Mouse (Mus musculus) forebrain, embryonic 11.5 days (tissue): ENCODE measurements around the gene Nhej1. TPM values are rescaled to one million over a fixed set of nuclear protein-coding genes. Genes with fewer than 3 reads are reported as not detected.

Experiments
- ATAC-seq: fragments of 200-750 bp; cut with Nextera tagmentation; replicated peaks from 2 replicates; pipeline ENCODE4 v1.8.0; 2017; ENCODE audit warnings: moderate TSS enrichment; ENCODE audit not compliant: low FRiP score
- DNase-seq: peaks from one replicate; pipeline ENCODE4 v3.0.0-alpha.2; 2017; ENCODE audit warnings: low spot score
- H3K27ac ChIP-seq: fragments of 300-500 bp; sonication (generic); 2 replicates; pipeline ENCODE4 v1.5.1; 2014; ENCODE audit warnings: low read depth, low read length
- H3K27me3 ChIP-seq: fragments of 300-500 bp; sonication (generic); 2 replicates; pipeline ENCODE4 v1.6.1; 2014; ENCODE audit warnings: mild to moderate bottlenecking, low read length, mixed read lengths; ENCODE audit not compliant: control insufficient read depth, insufficient read depth
- H3K36me3 ChIP-seq: fragments of 300-500 bp; sonication (generic); 2 replicates; pipeline ENCODE4 v1.6.1; 2014; ENCODE audit warnings: mild to moderate bottlenecking, low read length, moderate library complexity, mixed read lengths; ENCODE audit not compliant: control insufficient read depth, insufficient read depth
- H3K4me1 ChIP-seq: fragments of 300-500 bp; sonication (generic); replicated peaks from 2 replicates; pipeline ENCODE4 v1.6.1; 2014; ENCODE audit warnings: low read length, mixed read lengths; ENCODE audit not compliant: control insufficient read depth, insufficient read depth
- H3K4me2 ChIP-seq: fragments of 300-500 bp; sonication (generic); 2 replicates; pipeline ENCODE4 v1.6.1; 2014; ENCODE audit warnings: low read depth, mild to moderate bottlenecking, low read length, moderate library complexity, mixed read lengths; ENCODE audit not compliant: severe bottlenecking
- H3K4me3 ChIP-seq: fragments of 300-500 bp; sonication (generic); 2 replicates; pipeline ENCODE4 v1.5.1; 2014; ENCODE audit warnings: low read depth, low read length
- H3K9ac ChIP-seq: fragments of 300-500 bp; sonication (generic); 2 replicates; pipeline ENCODE4 v1.6.1; 2014; ENCODE audit warnings: low read length
- H3K9me3 ChIP-seq: fragments of 300-500 bp; sonication (generic); 2 replicates; pipeline ENCODE4 v1.6.1; 2016; ENCODE audit warnings: low read length, mixed read lengths; ENCODE audit not compliant: control insufficient read depth
- WGBS: fragments of 180-500 bp; shearing (Covaris S2); extraction: QIAGEN DNeasy Blood & Tissue Kit; methylation state at CpG from one replicate; pipeline ENCODE4 v1.1.7; 2014; 5-methylcytosine and 5-hydroxymethylcytosine counted together
- polyA plus RNA-seq: library from polyadenylated mRNA; unstranded; fragments of >200 nt; fragmentation: Nextera tagmentation; extraction: Ambion mirVana; gene quantifications from 2 replicates; pipeline ENCODE4 v1.2.1, GENCODE M21; 2014

The Nhej1 gene
- polyA plus RNA-seq, 1 experiment from 2014 or later, result 9.1 TPM

- Histone ChIP-seq H3K4me2 (no peak overlapping the region), H3K36me3 (no peaks in the 10 kb centered on the region), H3K9ac (no peak overlapping the region), H3K4me3 (no peak overlapping the region), H3K27ac (no peak overlapping the region), H3K4me1 (no peaks in the 10 kb centered on the region), H3K27me3 (no peaks in the 10 kb centered on the region), H3K9me3 (no peaks in the 10 kb centered on the region)
- ATAC-seq, result no peak
- 62% methylated on average over 5 of the region's 5 CpGs for WGBS
- no peak for DNase-seq
These were observed 110.7 kb downstream of the Nhej1 start for GRCm38 (mm10) chr1:75014210-75014845.

DNA sequence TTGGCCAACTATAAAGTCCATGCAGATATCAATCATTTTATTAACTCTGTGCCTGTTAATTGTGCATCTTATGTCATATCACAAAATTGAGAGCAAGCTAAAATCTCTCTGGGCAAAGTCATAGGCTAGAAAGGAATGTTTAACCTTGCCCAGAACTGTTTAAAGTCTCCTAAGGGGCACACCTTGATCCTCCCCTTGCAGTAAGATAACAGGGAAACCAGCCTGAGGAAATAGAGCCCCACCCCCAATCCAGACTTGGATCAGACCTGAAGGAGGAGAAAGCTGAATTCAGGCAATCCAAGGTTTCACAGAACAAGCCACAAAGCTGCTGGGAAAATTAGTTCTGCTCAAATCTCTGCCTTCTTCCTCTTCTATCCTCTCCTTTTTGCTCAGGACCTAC lies 114.2 kb downstream of the Nhej1 start:
- no peaks in the 10 kb centered on the region for H3K9me3 ChIP-seq
- ATAC-seq, result no peak
- no peak overlapping the region for H3K4me2 ChIP-seq
- no peaks in the 10 kb centered on the region for H3K36me3 ChIP-seq
- H3K27me3 ChIP-seq, result no peaks in the 10 kb centered on the region
- no peak for DNase-seq
- no peak overlapping the region for H3K4me3 ChIP-seq
- no peak overlapping the region for H3K27ac ChIP-seq
- H3K4me1 ChIP-seq, result no peaks in the 10 kb centered on the region
- no peak overlapping the region for H3K9ac ChIP-seq

DNA sequence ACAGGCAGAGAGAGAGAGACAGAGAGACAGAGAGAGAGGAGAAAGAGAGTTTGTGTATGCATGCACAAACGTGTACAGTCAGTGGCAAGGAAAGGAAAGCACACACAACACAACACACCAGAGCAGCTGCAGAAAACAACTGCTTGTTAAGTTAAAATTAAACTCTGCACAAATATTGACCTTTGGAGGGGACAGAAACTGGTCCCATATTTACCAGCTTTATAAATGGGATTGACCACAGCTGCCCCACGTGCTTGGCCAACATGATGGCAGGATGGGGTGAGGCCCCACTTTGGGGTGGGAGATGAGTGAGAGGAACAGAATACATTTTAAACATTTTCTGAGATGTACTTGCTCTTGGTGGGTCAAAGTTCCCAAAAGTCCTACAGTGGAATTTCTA lies 114.8 kb downstream of the Nhej1 start:
- H3K9me3 ChIP-seq, result no peaks in the 10 kb centered on the region
- no peaks in the 10 kb centered on the region for H3K4me1 ChIP-seq
- ATAC-seq (no peak), DNase-seq (no peak)
- no peaks in the 10 kb centered on the region for H3K36me3 ChIP-seq
- no peak overlapping the region for H3K4me3 ChIP-seq
- H3K27me3 ChIP-seq, result no peaks in the 10 kb centered on the region
- no peak overlapping the region for H3K9ac ChIP-seq
- WGBS, result 71% methylated on average over 2 of the region's 2 CpGs
- no peak overlapping the region for H3K4me2 ChIP-seq
- H3K27ac ChIP-seq, result no peak overlapping the region

GRCm38 (mm10) chr1:75006016-75006415 lies 119.0 kb downstream of the Nhej1 start:
- Histone ChIP-seq H3K27ac (no peak overlapping the region), H3K9me3 (no peaks in the 10 kb centered on the region), H3K27me3 (no peaks in the 10 kb centered on the region), H3K4me3 (no peak overlapping the region), H3K36me3 (no peaks in the 10 kb centered on the region), H3K9ac (no peak overlapping the region), H3K4me2 (no peak overlapping the region), H3K4me1 (no peaks in the 10 kb centered on the region)
- ATAC-seq (no peak), DNase-seq (no peak)
- 78% methylated on average over 4 of the region's 4 CpGs for WGBS

- WGBS, result 74% methylated on average over 6 of the region's 6 CpGs
- H3K9me3 ChIP-seq, result no peaks in the 10 kb centered on the region
- no peak overlapping the region for H3K4me2 ChIP-seq
- no peaks in the 10 kb centered on the region for H3K4me1 ChIP-seq
- ATAC-seq (no peak), DNase-seq (no peak)
- no peak overlapping the region for H3K4me3 ChIP-seq
- no peak overlapping the region for H3K27ac ChIP-seq
- no peaks in the 10 kb centered on the region for H3K27me3 ChIP-seq
- no peaks in the 10 kb centered on the region for H3K36me3 ChIP-seq
- no peak overlapping the region for H3K9ac ChIP-seq
These were observed 123.8 kb downstream of the Nhej1 start for GRCm38 (mm10) chr1:75001183-75001582.

DNA sequence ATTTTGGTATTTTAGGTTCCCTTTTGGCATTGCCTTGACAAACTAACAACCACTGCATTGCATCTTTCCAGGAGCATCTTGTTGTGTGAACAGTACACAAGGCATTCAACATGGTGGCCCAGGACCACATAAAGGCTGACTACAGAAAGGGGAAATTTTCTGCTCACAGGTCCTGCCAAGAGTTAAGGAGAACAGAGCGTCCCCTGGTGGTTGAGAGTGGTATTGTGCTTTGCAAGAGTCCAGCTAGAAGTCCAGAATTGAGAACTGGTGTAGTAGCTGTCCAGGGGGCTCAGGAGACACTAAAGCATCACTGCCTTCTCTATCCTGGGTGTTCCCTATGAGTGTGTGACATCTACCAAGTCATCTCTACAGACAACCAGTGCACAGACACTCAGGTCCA lies 124.5 kb downstream of the Nhej1 start:
- WGBS, result 0% methylated on average over 1 of the region's 1 CpGs
- Histone ChIP-seq H3K4me2 (no peak overlapping the region), H3K4me1 (no peaks in the 10 kb centered on the region), H3K4me3 (no peak overlapping the region), H3K27me3 (no peaks in the 10 kb centered on the region), H3K36me3 (no peaks in the 10 kb centered on the region), H3K27ac (no peak overlapping the region), H3K9ac (no peak overlapping the region), H3K9me3 (no peaks in the 10 kb centered on the region)
- DNase-seq (peak; percentile 74), ATAC-seq (no peak)

DNA sequence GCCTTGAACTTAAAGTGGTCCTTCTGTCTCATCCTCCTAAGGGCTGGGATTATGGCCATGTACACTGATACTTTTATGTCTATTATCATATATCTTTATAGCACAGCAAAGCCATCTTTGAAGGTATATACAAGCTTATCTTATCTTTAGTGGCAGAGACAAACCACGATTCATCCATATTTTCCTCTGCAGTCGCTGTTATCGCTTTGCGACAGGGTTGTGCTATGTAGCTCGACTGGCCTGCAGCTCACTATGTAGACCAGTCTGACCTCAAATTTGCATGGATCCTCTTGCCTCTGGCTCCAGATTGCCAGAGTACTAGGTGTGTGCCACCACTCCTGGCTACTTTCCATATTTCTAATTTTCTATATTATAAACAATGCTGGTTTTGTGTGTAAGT lies 125.8 kb downstream of the Nhej1 start:
- Histone ChIP-seq H3K36me3 (no peaks in the 10 kb centered on the region), H3K9me3 (no peaks in the 10 kb centered on the region), H3K27me3 (no peaks in the 10 kb centered on the region), H3K9ac (no peak overlapping the region), H3K4me3 (no peak overlapping the region), H3K4me2 (no peak overlapping the region), H3K4me1 (no peaks in the 10 kb centered on the region), H3K27ac (no peak overlapping the region)
- DNase-seq, result no peak
- 85% methylated on average over 5 of the region's 5 CpGs for WGBS
- no peak for ATAC-seq

GRCm38 (mm10) chr1:74997231-74997630 lies 127.8 kb downstream of the Nhej1 start:
- no peaks in the 10 kb centered on the region for H3K27me3 ChIP-seq
- no peak overlapping the region for H3K4me2 ChIP-seq
- 83% methylated on average over 2 of the region's 2 CpGs for WGBS
- H3K9me3 ChIP-seq, result no peaks in the 10 kb centered on the region
- no peaks in the 10 kb centered on the region for H3K36me3 ChIP-seq
- H3K4me1 ChIP-seq, result no peaks in the 10 kb centered on the region
- DNase-seq (no peak), ATAC-seq (no peak)
- no peak overlapping the region for H3K27ac ChIP-seq
- H3K9ac ChIP-seq, result no peak overlapping the region
- no peak overlapping the region for H3K4me3 ChIP-seq

DNA sequence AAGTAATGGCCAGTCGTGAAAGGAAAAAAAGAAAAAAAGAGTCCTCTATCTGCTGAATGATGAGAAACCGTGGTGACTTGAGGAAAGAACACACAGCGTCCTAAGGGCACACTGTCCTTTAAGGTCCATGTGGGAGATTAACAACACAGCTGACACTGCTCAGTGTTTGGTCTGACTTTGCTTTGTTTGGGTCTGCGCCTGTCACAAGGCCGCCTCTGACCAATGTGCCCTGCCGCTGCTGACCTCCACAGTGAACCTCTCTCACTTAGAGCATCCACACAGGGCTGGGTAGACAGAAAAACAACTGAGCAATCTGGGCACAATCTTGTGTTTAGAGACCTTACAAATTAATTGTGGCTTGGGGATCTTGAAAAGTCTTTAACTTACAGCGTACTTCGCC lies 148.0 kb downstream of the Nhej1 start:
- Histone ChIP-seq H3K27me3 (no peaks in the 10 kb centered on the region), H3K4me3 (no peak overlapping the region), H3K4me2 (no peak overlapping the region), H3K4me1 (peaks cover 3% of the 10 kb centered on the region; the same call in 1 of the 2 replicates), H3K9ac (no peak overlapping the region), H3K36me3 (no peaks in the 10 kb centered on the region), H3K9me3 (no peaks in the 10 kb centered on the region), H3K27ac (no peak overlapping the region)
- no peak for ATAC-seq
- DNase-seq, result no peak
- 82% methylated on average over 8 of the region's 8 CpGs for WGBS
